Mouse (Mus musculus): ENCODE data around the gene Rpl23a. TPM values are rescaled to one million over a fixed set of nuclear protein-coding genes. Genes with fewer than 3 reads are reported as not detected.

The Rpl23a gene
- total RNA-seq, 1 experiment from 2014 or later: 2,203 TPM

DNA sequence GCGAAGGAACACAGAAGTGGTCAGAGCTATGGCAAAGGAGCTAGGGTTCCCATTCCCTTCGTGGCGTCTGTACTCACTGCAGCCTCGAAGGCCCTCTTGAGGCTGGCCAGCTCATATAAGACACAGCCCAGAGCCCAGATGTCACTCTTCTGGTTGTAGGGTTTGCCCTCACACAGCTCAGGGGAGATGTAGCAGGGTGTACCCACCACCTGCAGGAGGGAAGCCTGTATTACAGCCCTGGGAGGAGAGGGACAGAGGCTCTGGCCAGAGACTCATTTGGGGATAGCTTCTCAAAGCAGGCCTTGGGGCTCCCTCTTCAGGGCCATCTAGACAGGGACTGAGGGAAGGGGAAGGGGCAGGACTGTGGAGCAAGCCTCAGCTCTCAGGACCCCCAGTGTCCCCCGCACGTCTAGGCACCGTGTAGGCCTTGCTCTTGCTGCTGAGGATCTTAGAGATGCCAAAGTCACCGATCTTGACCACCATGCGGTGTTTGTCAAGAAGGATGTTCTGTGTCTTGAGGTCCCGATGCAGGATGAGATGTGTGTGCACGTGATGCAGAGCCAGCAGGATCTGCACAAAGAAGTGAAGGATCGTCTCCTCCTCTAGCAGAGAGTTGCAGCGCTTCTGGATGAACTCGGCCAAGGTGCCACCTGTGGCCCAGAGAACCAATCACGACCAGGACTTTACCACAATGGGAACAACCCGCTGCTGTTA, 11.2 kb downstream of the Rpl23a start:
- ATAC-seq (replicated peaks; ENCODE audit: insufficient number of reproducible peaks, low FRiP score, low TSS enrichment, poor library complexity, severe bottlenecking): no peak

DNA sequence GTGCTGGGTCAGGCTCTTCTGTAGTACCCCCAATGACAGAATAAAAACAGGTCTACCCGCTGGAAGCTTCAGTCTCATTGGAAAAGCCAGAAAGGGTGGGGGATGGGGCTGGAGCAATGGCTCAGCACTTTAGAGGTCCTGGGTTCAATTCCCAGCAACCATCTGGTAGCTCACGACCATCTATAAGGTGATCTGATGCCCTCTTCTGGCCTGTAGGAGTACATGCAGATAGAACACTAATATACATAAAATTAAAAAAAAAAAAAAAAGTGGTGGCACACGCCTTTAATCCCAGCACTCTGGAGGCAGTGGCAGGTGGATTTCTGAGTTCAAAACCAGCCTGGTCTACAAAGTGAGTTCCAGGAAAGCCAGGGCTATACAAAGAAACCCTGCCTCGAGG, 12.1 kb downstream of the Rpl23a start:
- ATAC-seq (replicated peaks; ENCODE audit: insufficient number of reproducible peaks, low FRiP score, low TSS enrichment, poor library complexity, severe bottlenecking): no peak

DNA sequence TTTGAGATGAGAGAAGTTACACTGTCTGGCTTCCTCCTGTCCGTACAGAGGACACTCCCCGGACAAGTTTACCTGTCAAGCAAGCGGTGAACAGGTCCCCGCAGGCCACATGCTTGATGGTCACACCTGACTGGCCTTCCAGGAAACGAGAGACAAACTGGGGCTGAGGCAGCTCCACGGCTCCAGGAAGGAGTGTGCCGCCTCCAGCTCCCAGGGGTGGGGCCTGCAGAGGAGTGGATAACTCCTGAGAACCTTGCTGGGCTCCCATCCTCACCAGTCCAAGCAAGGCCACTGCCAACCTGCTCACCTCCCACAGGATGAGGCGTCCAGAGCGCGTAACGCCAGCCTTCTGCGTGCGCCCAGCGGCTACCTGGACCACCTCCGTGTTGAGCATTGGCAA, 13.1 kb downstream of the Rpl23a start:
- no peak for ATAC-seq (replicated peaks; ENCODE audit: insufficient number of reproducible peaks, low FRiP score, low TSS enrichment, poor library complexity, severe bottlenecking)

DNA sequence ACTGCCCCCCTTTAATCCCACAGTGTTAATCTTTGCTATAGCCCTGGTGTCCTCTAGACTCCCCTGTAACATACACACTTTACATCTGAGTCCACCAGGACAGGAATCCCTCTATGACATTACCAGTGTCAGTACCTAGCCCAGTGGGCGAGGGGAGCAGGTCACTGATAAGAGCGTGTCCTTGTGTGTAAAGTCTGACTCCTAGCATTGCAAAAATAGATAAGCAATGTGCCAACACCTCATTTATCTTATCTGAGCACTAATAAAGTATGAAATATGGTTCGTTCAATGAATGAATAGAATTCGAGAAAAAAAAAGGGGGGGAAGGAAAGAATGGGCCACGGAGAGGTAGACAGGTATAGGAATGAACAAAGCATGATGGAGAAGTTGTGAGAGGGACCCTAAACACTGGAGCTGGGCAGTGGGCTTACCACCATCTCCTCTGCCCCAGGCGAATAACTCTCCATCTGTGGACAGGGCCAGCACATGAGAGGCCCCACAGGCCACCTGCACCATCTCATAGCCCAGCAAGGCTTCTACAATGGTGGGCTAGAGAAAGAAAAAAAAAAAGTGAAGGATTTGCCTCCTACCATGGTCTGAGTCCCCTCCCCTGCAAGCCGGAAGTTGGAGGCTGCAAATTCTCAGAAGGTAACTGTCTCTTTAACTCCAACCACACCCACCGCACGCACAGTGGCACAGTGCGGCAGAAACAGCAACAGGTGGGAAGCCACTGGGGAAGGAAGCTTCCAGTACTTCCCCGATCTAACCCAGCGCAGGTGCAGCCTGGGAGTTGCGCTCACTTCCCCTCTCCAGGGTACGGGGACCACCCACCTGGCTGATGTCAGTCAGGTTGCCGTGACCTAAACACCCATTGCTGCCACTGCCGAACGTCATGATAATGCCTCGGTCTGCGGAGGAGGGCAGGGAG, 14.6 kb downstream of the Rpl23a start:
- peak; percentile 16; the same call in 1 of the 2 replicates for ATAC-seq (replicated peaks; ENCODE audit: insufficient number of reproducible peaks, low FRiP score, low TSS enrichment, poor library complexity, severe bottlenecking)

DNA sequence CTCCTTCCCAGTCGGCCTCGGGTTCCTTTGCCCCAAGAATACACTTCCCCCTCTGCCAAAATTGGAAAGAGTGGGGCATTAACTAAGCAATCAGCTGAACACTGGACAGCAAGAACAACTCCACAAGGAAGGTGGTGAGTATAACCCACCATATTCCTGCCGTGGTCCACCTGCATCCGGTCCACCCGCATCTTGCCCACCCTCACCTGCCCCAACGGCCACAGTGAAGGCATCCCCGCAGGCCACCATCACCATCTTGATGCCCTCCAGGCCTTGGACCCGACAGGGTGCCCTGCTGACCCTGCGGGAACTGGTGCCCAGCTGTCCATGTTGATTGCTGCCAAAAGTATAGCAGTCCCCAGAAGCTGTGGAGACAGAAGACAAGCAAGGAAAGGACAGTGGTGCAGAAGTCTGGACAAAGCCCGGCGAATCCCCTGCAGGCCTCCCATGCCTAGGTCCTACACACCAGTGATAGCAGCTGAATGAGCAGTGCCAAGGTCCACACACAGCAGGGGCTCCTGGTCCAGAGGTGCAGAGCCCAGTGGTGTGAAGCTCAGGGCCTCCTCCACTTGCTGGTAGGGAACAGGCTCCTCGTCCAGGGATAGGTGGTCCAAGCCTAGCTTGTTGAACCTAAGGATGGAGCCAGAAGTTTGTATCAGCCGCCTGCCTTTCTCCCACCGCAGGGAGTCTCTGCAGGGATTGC, 16.0 kb downstream of the Rpl23a start:
- ATAC-seq (replicated peaks; ENCODE audit: insufficient number of reproducible peaks, low FRiP score, low TSS enrichment, poor library complexity, severe bottlenecking): no peak

DNA sequence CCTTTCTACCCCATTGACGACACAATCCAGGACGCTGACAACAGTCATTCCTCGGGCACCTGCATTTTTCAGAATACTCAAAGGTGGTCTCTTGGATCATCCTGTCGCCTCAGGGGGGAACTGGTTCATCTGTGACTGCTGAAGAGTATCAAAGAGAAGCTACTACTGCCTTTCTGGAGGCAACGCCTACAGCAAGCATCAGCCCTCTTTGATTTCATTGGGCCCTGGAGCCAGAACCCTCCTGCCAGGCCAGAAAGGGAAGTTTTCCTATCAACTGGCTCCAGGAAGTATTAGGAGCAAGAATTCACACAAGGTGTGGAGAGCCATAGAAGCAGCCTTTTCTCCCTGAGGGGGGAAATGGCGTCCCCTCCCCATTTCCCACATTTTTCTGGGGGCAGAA, 16.7 kb downstream of the Rpl23a start:
- no peak for ATAC-seq (replicated peaks; ENCODE audit: insufficient number of reproducible peaks, low FRiP score, low TSS enrichment, poor library complexity, severe bottlenecking)

DNA sequence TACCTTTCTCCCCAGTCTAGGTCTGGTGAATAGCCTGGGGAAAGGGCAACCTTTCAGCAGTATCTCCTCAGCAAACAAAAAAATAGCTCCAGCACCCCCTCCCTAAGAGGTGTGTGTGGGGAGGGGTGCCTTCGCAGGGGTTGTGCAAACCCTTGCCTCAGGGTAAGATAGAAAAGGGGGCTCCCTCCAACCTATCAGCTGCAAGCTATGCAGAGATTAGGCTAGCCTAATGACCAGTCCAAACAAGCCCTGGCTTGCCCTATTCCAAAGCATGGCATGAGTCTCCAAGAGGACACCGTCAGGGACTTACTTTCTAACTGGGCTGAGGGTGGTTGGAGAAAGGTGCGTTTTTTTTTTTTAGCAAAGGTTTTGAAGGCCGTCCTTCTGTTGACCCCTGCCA, 17.2 kb downstream of the Rpl23a start:
- no peak for ATAC-seq (replicated peaks; ENCODE audit: insufficient number of reproducible peaks, low FRiP score, low TSS enrichment, poor library complexity, severe bottlenecking)

DNA sequence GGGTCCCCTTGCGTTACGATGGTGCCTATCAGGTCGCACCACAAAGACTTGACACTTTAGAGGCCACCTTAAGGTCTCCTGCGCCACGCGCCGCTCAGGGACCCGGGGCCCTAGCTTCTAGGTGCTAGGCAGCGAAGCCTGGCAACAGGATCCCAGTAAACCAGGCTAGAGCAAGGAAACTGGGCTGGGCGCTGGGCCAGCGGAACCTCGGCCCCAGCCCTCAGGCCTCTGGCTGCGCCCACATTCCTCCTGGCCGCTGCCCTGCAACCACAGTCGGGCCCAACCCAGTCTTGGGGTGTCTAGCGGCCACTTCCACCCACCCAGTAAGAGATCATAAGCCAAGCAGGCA, 17.6 kb downstream of the Rpl23a start:
- ATAC-seq (replicated peaks; ENCODE audit: insufficient number of reproducible peaks, low FRiP score, low TSS enrichment, poor library complexity, severe bottlenecking): 0 out of 2 replicates have a peak, but pooled peaks have one; percentile 14

DNA sequence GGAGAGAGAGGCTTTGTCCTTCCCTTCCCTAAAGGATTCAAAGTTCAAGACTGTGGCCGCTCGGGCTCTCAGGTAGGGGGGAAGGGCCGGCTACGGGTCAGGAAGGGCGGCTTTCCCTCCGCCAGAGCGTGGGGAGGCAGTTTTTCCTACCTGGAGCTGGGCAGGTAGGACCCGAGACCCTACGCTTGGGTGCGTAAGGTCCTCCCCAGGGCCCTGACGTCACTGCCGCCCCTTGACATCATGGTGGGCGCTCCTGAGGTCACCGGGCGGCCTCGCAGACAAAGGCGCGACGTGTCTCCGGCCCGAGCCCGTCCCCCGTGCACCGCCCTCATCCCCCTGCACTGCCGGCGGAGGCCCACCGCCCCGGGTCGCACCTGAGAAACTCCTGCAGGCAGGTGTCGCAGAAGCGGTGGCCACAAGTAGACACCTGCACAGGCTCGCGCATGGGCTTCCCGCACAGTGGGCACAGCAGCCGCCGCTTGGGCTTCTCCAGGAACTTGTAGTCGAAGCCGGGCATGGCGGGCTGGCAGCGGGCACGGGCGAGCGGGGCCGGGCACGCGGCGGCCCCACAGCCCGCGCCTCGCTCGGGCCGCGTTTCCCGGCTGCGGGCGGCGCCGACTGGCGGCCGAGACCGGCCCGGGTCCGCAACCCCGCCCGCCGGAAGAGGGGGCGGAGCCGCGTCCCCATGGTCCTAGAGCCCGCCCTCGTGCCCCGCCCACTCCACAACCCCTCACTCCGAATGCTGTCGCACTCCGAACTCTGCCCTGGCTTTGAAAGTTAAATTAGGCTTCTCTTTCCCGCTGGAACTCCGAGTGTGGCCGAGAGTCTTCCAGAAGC, 18.2 kb downstream of the Rpl23a start, which contains the start of gene Traf4:
Gene Traf4 (minus strand): TSS at position 666 of the 837 bp plus-strand sequence.
- ATAC-seq (replicated peaks; ENCODE audit: insufficient number of reproducible peaks, low FRiP score, low TSS enrichment, poor library complexity, severe bottlenecking): 0 out of 2 replicates have a peak, but pooled peaks have one; percentile 37

DNA sequence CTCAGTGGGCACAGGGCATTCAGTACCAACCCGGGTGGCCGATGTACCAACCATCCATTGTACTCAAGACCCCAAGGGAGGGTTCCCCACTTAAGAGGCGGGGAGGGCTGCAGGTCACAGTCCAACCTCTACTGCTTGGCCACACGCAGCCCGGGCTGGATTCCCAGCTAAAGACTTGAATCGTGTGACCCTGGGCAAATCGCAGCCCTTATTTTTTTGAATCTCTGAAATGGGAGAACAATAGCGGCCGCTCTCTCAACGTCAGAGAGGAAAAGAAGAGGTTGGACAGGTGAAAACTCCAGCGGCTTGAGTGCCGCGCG, 18.8 kb downstream of the Rpl23a start:
- ATAC-seq (replicated peaks; ENCODE audit: insufficient number of reproducible peaks, low FRiP score, low TSS enrichment, poor library complexity, severe bottlenecking): no peak

DNA sequence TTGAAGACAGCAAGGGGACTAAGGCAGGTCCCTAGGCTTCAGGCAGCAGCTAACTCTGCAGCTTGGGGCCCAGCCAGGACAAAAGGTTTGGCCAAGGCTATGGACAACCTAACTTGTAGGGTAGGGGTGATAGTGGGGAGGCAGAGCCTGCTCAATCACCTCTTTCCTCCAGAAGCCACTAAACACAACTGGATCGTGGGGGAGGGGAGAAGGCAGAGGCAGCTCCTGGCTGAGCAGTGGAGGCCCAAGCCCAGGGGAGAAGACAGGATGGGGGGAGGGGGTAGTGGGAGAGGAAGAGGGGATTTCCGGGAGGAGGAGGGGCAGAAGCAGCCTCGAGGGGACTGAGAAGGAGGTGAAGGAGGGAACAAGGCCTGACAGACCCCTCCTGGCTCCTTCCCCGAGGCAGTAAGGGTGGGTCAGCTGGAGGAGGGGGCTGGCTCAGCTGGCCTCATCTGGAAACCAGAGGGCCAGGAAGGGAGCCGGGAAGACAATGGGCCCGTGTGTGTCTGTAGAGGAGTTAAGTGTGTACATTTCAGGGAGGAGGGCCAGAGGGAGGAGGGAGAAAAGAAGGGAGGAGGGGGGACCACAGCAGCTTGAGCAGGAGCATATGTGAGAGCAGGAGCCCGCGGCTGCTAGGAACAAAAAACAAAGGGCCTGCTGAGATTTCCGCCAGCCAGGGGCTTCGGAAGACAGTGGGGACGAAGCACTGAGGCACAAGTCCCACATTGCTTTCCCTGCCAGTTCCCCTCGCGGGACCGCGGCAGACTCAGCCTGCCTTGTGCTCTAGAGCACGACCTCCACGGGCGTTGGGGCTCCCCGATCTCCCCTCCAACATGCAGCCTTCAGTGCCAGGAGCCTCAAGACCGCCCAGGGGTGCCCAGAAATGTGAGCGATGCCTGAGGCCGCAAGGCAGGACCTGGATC, 19.4 kb downstream of the Rpl23a start:
- ATAC-seq (replicated peaks; ENCODE audit: insufficient number of reproducible peaks, low FRiP score, low TSS enrichment, poor library complexity, severe bottlenecking): no peak

DNA sequence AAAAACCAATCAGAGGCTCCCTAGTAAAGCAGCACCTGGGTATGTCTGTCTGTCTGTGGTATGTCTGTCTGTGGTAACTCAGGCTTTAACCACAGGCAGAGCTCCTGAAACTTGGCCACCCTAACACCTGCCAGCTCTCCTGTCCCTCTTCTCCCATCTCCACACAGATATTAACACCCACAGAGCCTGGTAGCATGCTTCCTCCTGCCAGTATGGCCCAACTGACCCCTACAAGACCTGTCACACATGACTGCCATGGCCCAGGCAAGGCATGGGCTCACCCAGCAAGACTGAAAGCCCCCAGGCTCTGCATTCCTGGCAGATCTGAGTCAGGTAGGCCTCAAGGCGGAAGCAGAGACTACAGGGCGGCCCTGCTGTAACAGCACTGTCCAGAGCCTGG, 20.3 kb downstream of the Rpl23a start:
- ATAC-seq (replicated peaks; ENCODE audit: insufficient number of reproducible peaks, low FRiP score, low TSS enrichment, poor library complexity, severe bottlenecking): no peak

DNA sequence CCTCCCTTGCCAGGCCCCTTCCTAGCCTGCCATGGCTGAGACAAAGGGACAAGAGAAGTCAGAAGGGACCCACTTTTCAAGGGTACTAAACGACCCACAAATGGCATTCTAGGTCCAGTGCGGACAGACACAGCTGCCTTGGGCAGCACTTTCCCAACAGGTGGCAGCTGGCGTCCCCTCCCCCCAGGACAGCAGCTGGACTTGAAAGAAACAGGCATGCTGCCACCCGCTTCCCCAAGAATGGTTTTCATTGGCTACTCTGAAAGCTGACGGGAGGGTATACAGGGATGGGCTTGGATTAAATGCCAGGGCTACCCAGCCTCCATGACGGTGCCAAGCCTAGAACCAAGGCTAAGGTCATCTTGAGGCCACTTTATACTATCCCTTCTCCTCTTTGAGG, 20.9 kb downstream of the Rpl23a start:
- no peak for ATAC-seq (replicated peaks; ENCODE audit: insufficient number of reproducible peaks, low FRiP score, low TSS enrichment, poor library complexity, severe bottlenecking)

DNA sequence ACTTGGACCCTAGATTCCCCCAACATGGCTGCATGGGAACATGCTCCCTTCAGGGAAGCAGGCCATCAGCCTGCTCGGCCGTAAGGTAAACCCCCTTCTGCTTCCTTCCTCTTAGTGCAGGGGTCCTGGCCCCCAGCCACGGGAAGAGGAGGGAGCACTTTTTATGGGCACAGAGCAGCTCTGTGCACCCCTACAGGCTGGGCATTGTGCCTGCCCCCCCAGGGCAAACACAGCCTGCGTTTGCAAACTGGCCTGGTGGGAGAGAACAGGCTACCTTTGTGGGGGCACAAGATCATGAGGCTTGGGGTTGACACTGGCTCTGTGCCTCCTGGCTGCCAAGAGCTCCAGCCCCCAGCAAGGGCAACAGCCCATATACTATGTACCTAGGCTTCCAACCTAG, 21.4 kb downstream of the Rpl23a start:
- ATAC-seq (replicated peaks; ENCODE audit: insufficient number of reproducible peaks, low FRiP score, low TSS enrichment, poor library complexity, severe bottlenecking): no peak

DNA sequence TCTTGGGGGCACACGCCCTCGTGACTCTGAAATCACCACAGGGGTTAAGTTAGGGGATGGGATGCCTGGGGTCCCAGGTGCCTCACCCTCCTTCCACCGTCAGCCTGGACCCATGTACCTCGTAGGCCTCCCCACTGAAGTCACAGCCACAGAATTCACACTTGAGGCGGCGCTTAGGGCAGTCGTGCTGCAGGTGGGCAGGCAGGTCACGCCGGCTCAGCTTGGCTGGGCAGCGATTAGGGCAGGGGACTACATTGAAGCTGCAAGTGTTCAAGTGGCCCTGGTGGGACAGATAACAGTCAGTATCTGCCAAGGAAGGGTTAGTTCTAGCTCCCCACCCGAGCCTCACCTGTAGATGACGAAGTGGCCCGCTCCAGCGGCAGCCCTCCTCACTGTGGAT, 22.2 kb downstream of the Rpl23a start:
- ATAC-seq (replicated peaks; ENCODE audit: insufficient number of reproducible peaks, low FRiP score, low TSS enrichment, poor library complexity, severe bottlenecking): no peak

DNA sequence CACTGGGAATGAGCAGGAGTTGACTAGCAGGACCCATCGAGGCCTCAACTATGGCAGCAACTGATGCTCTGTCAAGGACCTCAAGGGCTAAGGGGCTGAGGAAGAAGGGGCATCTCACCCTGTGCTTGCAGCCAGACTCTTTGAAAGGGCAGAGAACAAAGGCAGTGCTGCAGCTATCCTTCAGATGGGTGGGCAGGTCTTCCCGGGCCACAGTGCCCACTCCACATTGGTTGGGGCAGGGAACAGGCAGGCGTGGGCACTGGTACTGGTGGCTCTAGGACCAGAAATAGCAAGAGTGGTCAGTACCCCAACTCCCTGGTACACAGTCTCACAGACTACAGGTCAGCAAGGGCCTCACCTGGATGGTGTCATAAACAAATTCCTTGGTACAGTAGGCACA, 22.7 kb downstream of the Rpl23a start:
- no peak for ATAC-seq (replicated peaks; ENCODE audit: insufficient number of reproducible peaks, low FRiP score, low TSS enrichment, poor library complexity, severe bottlenecking)

DNA sequence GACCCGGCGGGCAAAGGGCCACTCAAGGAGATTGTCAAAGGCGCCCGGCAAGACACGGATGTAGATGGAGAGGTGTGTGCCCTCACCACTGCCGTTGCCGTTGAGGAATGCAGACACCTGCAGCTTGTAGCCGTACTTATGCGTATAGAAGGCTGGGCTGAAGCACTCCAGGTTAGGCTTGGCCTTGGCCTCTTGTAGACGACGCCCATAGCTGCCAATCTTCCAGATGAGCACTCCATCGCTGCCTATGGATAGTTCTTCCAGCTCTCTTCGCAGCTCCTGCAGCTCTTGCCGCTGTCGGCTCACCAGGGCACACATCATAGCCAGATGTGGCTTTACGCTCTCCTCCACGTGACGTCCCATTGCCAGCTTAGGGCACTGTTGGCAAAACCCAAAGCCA, 23.2 kb downstream of the Rpl23a start:
- ATAC-seq (replicated peaks; ENCODE audit: insufficient number of reproducible peaks, low FRiP score, low TSS enrichment, poor library complexity, severe bottlenecking): no peak

DNA sequence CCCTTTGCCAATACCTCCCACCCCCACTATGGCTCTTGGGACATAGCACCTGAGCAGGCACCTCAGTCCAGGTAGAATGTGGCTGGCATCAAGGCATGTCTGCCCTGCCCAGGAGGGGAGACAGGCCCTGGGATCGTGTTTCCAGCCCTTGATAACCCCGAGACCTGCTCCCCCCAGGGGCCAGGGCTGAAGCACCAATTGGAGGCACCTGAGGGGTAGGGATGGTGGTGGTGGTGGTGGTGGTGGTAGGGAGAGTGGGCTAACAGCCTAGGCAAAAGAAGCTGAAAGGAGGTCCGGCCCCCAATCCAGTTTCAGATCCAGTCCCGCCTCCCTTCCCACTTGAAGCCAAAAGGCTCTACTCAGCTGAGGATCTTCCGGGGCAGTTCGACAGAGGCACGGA, 23.8 kb downstream of the Rpl23a start:
- ATAC-seq (replicated peaks; ENCODE audit: insufficient number of reproducible peaks, low FRiP score, low TSS enrichment, poor library complexity, severe bottlenecking): no peak

All from monocyte, adult 5-6 weeks (primary cell).